Mouse (Mus musculus) splenic B cell, adult 2 months (primary cell): ENCODE measurements around the gene Hp1bp3.

Experiments
- DNase-seq: peaks from one replicate; pipeline ENCODE4 v3.0.0-alpha.2; 2011; ENCODE audit warnings: low read depth, low spot score
- H3K27me3 ChIP-seq: 2 replicates; pipeline ENCODE4 v1.6.1; 2012; ENCODE audit warnings: mild to moderate bottlenecking, low read length, moderate library complexity, mixed read lengths; ENCODE audit not compliant: control insufficient read depth, poor library complexity, insufficient read depth, severe bottlenecking
- H3K36me3 ChIP-seq: 2 replicates; pipeline ENCODE4 v1.6.1; 2012; ENCODE audit warnings: mild to moderate bottlenecking, low read length, moderate library complexity, mixed read lengths; ENCODE audit not compliant: control insufficient read depth, poor library complexity, insufficient read depth, severe bottlenecking

The Hp1bp3 gene

GRCm38 (mm10) chr4:138216200-138216890 lies at the start of gene Hp1bp3:
TSS of gene Hp1bp3 (plus strand) at chr4:138216296.
- peak; percentile 73 for DNase-seq
- H3K27me3 ChIP-seq = no peaks in the 10 kb centered on the region
- H3K36me3 ChIP-seq = no peaks in the 10 kb centered on the region

- Histone ChIP-seq H3K36me3 (peaks cover 23% of the 10 kb centered on the region), H3K27me3 (no peaks in the 10 kb centered on the region)
- no peak for DNase-seq
Measured at GRCm38 (mm10) chr4:138166519-138166918, 49.6 kb upstream of the Hp1bp3 start.

- peaks cover 25% of the 10 kb centered on the region for H3K36me3 ChIP-seq
- no peak for DNase-seq
- no peaks in the 10 kb centered on the region for H3K27me3 ChIP-seq
Measured at GRCm38 (mm10) chr4:138168162-138168561, 47.9 kb upstream of the Hp1bp3 start.

- no peak for DNase-seq
- Histone ChIP-seq H3K27me3 (no peaks in the 10 kb centered on the region), H3K36me3 (peaks cover 23% of the 10 kb centered on the region)
Measured at GRCm38 (mm10) chr4:138169420-138169819, 46.7 kb upstream of the Hp1bp3 start.

- Histone ChIP-seq H3K36me3 (peaks cover 29% of the 10 kb centered on the region), H3K27me3 (no peaks in the 10 kb centered on the region)
- no peak for DNase-seq
Measured at GRCm38 (mm10) chr4:138172686-138173085, 43.4 kb upstream of the Hp1bp3 start.

- Histone ChIP-seq H3K27me3 (no peaks in the 10 kb centered on the region), H3K36me3 (peaks cover 24% of the 10 kb centered on the region)
- DNase-seq = no peak
Measured at GRCm38 (mm10) chr4:138179391-138179790, 36.7 kb upstream of the Hp1bp3 start.

GRCm38 (mm10) chr4:138180719-138181118 lies 35.4 kb upstream of the Hp1bp3 start:
- no peak for DNase-seq
- Histone ChIP-seq H3K36me3 (peaks cover 18% of the 10 kb centered on the region), H3K27me3 (no peaks in the 10 kb centered on the region)

- Histone ChIP-seq H3K36me3 (peaks cover 15% of the 10 kb centered on the region), H3K27me3 (no peaks in the 10 kb centered on the region)
- no peak for DNase-seq
Measured at GRCm38 (mm10) chr4:138184056-138184455, 32.0 kb upstream of the Hp1bp3 start.

GRCm38 (mm10) chr4:138184573-138184981 lies 31.5 kb upstream of the Hp1bp3 start:
- H3K36me3 ChIP-seq = peaks cover 15% of the 10 kb centered on the region
- H3K27me3 ChIP-seq = no peaks in the 10 kb centered on the region
- peak; percentile 16 for DNase-seq

- no peaks in the 10 kb centered on the region for H3K27me3 ChIP-seq
- peaks cover 14% of the 10 kb centered on the region for H3K36me3 ChIP-seq
- no peak for DNase-seq
Measured at GRCm38 (mm10) chr4:138185961-138186360, 30.1 kb upstream of the Hp1bp3 start.

GRCm38 (mm10) chr4:138187995-138188394 lies 28.1 kb upstream of the Hp1bp3 start:
- DNase-seq = no peak
- peaks cover 16% of the 10 kb centered on the region for H3K36me3 ChIP-seq
- no peaks in the 10 kb centered on the region for H3K27me3 ChIP-seq

- Histone ChIP-seq H3K27me3 (no peaks in the 10 kb centered on the region), H3K36me3 (peaks cover 9% of the 10 kb centered on the region)
- DNase-seq = no peak
Measured at GRCm38 (mm10) chr4:138192561-138192960, 23.5 kb upstream of the Hp1bp3 start.

GRCm38 (mm10) chr4:138200769-138201168 lies 15.3 kb upstream of the Hp1bp3 start:
- H3K36me3 ChIP-seq = peaks cover 26% of the 10 kb centered on the region
- no peak for DNase-seq
- no peaks in the 10 kb centered on the region for H3K27me3 ChIP-seq

GRCm38 (mm10) chr4:138201696-138202095 lies 14.4 kb upstream of the Hp1bp3 start:
- DNase-seq = no peak
- Histone ChIP-seq H3K36me3 (peaks cover 29% of the 10 kb centered on the region), H3K27me3 (no peaks in the 10 kb centered on the region)

GRCm38 (mm10) chr4:138210116-138210515 lies 6.0 kb upstream of the Hp1bp3 start:
- Histone ChIP-seq H3K36me3 (peaks cover 12% of the 10 kb centered on the region), H3K27me3 (no peaks in the 10 kb centered on the region)
- DNase-seq = no peak

GRCm38 (mm10) chr4:138213861-138214260 lies 2.2 kb upstream of the Hp1bp3 start:
- Histone ChIP-seq H3K36me3 (no peaks in the 10 kb centered on the region), H3K27me3 (no peaks in the 10 kb centered on the region)
- DNase-seq = no peak
